Mouse (Mus musculus): ENCODE measurements around the gene Gm11983.
"Not testable (repeated sequence)": the region's sequence is repeated elsewhere in the genome, so short reads cannot be mapped to it uniquely, and the experiment has no call there.

Gm11983 gene

DNA sequence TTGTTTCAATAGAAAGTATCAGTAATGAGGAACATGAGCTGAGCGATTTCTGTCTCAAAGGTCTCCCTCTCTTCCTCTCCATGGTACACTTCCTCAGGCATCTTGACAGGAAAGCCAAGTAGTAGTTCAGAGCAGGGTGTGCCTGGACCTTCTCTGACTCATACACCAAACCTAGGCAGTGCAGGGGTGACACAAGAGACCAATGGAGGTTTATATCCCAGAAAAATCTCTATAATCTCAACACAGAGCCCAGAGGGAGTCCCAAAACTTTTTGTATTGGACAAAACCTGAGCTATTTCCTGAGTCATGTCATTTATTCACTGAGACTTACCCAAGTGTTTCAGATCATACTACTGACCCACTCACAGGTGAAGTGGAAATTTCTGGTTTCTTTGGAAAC lies at the start of gene Gm11983:
Gm11983 (minus strand) TSS at position 101 of the 400 bp plus-strand sequence.
- no peak for DNase-seq

DNA sequence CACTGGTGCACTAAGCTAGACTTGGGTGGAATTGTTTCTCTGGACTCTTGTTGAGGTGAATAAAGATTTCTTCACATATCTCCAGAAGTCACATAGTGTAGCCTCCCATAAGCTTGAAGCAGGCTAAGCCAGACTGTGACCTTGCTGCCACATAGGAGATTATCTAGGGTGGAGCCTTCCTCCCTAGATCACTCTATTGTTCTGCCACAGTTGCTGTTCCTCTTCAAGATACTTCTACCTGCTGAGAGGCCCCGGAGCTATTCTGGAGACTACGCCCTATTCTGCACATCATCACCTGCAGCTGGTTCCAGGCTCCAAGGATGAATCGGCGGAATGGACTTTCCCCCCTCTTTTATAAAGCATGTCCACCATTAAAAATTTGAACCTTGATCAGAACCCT lies 45.6 kb upstream of the Gm11983 start:
- DNase-seq, result not testable (repeated sequence)

GRCm38 (mm10) chr11:6881614-6882013 lies 44.2 kb upstream of the Gm11983 start:
- DNase-seq, result peak in 1 of 2 experiments; percentile 25

- no peak for DNase-seq
Observed at GRCm38 (mm10) chr11:6877740-6878139, 40.3 kb upstream of the Gm11983 start.

GRCm38 (mm10) chr11:6870947-6871346 lies 33.5 kb upstream of the Gm11983 start:
- no peak for DNase-seq

DNA sequence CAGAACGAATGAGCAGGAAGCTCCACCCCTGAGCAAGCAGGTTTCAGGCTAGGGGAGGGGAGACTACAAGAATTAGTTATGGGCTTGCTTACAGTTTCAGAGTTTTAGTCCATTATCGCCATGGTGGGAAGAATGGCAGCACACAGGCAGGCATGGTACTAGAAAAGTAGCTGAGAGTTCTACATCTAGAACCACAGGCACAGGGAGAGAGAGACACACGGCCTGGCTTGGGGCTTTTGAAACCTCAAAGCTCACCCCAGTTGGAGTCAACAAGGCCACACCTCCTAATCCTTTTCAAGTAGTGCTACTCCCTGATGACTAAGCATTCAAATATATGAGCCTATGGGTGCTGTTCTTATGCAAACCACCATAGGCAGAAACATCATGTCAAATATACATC lies 28.1 kb upstream of the Gm11983 start:
- no peak for DNase-seq

GRCm38 (mm10) chr11:6862185-6862584 lies 24.7 kb upstream of the Gm11983 start:
- no peak for DNase-seq

- DNase-seq, result no peak
Observed at GRCm38 (mm10) chr11:6859898-6860858, 22.7 kb upstream of the Gm11983 start.

GRCm38 (mm10) chr11:6859096-6859495 lies 21.6 kb upstream of the Gm11983 start:
- DNase-seq, result no peak

GRCm38 (mm10) chr11:6855942-6856341 lies 18.5 kb upstream of the Gm11983 start:
- DNase-seq, result no peak

- DNase-seq, result not testable (repeated sequence)
Observed at GRCm38 (mm10) chr11:6853366-6853765, 15.9 kb upstream of the Gm11983 start.

DNA sequence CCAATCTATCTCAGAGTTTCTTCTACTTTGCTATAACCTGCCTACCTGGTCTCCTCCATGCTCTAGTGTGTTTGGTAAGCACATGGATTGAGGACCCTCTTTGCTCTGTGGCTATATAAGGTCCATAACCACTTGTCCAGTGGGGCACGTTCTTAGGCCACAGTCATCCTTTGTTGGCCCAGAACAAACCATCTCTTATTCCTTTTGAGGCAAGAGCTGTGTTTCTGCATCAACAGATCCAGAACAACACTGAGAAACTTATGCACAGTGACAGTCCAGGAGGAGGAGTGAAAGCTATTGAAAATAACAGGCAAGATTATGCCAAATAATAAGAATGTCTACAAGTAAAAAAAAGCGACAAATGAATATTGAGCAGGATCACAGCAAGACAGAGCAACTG lies 6.4 kb upstream of the Gm11983 start:
- DNase-seq, result no peak

- DNase-seq, result no peak
Observed at GRCm38 (mm10) chr11:6842160-6842559, 4.7 kb upstream of the Gm11983 start.

DNA sequence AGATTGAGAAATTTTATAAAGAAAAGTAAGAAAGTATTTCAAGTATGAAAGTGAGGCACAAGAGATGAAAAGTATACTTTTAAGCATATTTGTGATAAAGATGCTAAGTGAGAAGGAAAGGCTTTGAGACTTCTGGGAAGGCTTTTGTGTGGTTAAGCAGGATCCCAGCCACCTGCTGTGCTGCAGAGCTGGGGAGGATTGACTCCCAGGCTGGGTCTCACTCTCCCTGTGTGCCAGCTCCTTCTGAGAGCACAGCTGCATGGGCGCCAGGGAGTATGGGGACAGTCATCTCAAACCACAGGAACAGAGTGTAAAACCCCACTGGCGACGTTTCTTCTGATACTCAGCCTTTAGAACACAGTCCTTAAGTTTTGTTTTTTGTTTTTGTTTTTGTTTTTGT lies 3.3 kb upstream of the Gm11983 start:
- DNase-seq, result no peak

- DNase-seq, result no peak
Observed at GRCm38 (mm10) chr11:6834636-6835035, 2.8 kb downstream of the Gm11983 start.

DNA sequence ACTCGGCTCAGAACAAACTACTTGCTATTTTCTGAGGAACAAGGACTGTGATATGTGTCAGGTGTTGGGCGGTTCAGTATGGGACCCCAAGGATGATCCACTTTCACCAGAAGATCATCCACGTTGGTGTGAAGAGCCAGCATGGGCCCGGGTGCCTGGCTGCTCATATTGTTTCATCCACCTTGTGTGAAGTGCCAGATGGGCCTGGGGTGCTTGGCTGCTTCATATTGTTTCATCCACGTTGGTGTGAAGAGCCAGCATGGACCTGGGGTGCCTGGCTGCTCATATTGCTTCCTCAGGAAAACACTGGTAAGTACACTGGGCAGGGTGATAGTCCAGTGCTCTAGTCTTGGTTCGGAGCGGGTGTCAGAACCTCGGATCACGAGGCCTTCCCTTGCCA lies 3.7 kb downstream of the Gm11983 start:
- DNase-seq, result no peak

DNA sequence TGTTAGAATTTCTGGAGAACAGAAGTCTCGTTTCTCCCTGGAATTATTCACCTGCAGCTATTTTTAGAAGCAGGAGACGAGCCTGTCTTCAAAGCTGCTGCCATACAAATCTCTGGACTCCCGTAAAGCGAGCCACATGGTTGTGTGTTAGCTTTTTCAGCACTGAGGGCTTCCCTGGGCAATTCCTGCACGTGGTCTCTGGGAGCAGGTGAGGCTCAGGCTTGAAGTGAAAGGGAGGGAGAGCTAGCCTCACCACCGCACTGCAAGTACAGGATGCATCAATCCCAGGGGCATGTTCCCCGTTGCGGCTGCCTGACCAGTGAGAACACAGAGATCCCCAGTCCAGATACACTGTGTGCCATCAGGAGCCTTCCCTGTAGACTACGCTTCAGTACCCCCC lies 5.5 kb downstream of the Gm11983 start:
- no peak for DNase-seq

DNA sequence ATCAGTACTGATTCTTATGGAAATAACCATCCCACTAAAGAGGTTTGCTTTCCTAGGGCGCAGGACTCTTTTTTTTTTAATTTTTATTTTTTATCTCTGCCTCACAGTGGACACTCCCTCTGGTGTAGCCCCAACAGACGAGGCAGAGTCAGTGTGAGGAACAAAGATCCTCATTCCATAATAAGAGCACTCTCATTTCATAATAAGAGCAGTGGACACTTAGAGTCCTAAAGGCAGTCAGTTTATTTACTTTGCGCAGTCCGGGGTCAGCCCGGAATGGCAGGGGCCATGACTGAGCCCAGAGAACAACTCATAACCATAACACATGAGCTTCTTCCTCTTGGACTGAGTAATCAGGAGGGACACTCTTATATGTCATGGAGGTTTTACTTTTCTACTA lies 9.3 kb downstream of the Gm11983 start:
- no peak for DNase-seq

GRCm38 (mm10) chr11:6826157-6826556 lies 11.3 kb downstream of the Gm11983 start:
- DNase-seq, result no peak

DNA sequence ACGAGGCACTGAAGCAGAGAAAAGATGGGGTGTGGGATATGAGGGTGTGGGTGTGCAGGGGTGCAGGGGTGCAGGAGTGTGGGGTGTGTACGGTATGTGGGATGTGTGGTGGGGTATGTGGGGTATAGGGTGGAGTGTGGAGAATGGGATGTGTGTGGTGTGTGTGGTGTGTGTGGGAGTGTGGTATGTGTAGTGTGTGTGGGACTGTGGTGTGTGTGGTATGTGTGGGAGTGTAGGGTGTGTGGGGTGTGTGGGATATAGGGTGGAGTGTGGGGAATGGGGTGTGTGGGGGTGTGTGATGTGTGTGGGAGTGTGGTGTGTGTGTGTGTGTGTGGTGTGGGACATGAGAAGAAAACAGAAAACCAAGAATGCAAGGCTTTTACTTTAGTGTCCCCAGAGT lies 14.3 kb downstream of the Gm11983 start:
- DNase-seq, result no peak

DNA sequence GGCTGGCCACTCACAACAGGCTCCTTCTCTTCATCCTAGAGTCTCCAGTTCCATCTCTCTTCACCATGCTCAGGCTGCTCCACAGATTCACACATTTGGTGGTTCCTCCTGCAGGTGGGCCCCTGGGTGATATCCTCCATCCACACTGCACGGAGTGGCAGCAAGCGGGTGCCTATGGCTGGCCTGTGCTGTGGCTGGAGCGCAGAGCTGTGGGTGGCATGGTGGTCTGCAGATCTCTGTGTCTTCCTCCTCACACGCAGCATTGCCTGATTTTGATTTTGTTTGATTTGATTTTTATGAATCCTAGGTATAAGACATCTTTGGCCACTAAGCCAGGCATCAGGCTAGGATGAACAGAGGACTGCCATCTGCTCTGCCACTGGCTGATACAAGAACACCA lies 23.0 kb downstream of the Gm11983 start:
- DNase-seq, result no peak

GRCm38 (mm10) chr11:6802879-6803278 lies 34.6 kb downstream of the Gm11983 start:
- not testable (repeated sequence) for DNase-seq

DNA sequence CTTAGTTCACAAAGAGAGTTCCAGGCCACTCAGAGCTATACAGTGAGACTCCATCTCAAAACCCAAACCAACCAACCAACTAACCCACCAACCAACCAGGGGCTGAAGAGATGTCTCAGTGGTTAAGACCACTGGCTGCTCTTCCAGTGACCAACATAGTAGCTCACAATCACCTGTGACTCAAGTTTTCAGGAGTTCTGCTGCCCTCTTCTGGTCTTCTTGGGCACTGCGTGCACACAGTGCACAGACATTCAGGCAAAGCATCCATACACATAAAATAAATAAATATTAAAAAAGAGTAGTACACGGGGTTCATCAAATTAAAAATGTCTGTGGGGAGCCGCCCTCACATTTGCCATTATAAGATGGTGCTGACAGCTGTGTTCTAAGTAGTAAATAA lies 46.8 kb downstream of the Gm11983 start:
- DNase-seq, result peak in 1 of 2 experiments; percentile 9

Measured in lung, postnatal 4 days (tissue).